Mouse (Mus musculus): ENCODE measurements around the gene Zfp956.

DNA sequence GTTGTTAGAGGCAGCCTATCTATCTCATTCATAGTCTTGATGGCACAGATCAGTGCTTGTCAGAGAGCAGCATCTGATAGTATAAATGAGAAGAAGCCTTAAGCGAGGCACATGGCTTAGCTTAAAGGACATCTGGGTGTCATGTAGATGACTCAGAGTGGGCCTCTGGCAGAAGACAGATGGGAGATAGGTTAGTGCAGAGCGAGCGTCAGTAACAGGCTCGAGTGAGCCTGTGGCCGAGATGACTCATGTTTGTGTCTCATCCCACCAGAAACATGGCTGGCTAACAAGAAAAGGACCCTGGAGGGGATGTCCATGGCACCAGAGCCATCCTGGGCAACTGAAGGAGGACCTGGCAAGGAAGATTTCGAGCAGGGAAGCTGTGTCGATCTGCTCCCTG lies 9.9 kb downstream of the Zfp956 start:
- no peak for TF ChIP-seq MYOG (IDR thresholded peaks at IDR 0.05; ENCODE audit: control insufficient read depth, extremely low read depth, insufficient read length)
- TF ChIP-seq CTCF (IDR thresholded peaks at IDR 0.05; ENCODE audit: control insufficient read depth, insufficient read depth, insufficient read length), result no peak

All from C2C12 (cell line).